Mouse (Mus musculus): ENCODE data around the gene Gss. TPM values are rescaled to one million over a fixed set of nuclear protein-coding genes. Genes with fewer than 3 reads are reported as not detected.

Gss gene
- polyA plus RNA-seq, 1 experiment from 2014 or later, result 15.9 TPM

GRCm38 (mm10) chr2:155590876-155591275 is 1.7 kb downstream of the Gss start:
- no peak overlapping the region for H3K27ac ChIP-seq (replicated peaks)
- H3K4me1 ChIP-seq, result peaks cover 17% of the 10 kb centered on the region
- H3K36me3 ChIP-seq, result no peaks in the 10 kb centered on the region
- WGBS, result 97% methylated on average over 2 of the region's 2 CpGs
- no peak overlapping the region for H3K4me2 ChIP-seq
- ATAC-seq (ENCODE audit: low FRiP score), result no peak
- H3K9me3 ChIP-seq (replicated peaks), result no peaks in the 10 kb centered on the region
- no peak overlapping the region for H3K4me3 ChIP-seq (replicated peaks)
- H3K27me3 ChIP-seq (replicated peaks), result peaks cover 3% of the 10 kb centered on the region
- no peak overlapping the region for H3K9ac ChIP-seq (replicated peaks)

GRCm38 (mm10) chr2:155589521-155589920 is 3.1 kb downstream of the Gss start:
- no peak for ATAC-seq (ENCODE audit: low FRiP score)
- H3K36me3 ChIP-seq, result no peaks in the 10 kb centered on the region
- no peak overlapping the region for H3K27ac ChIP-seq (replicated peaks)
- H3K9me3 ChIP-seq (replicated peaks), result no peaks in the 10 kb centered on the region
- H3K4me3 ChIP-seq (replicated peaks), result no peak overlapping the region
- H3K4me2 ChIP-seq, result no peak overlapping the region
- peaks cover 17% of the 10 kb centered on the region for H3K4me1 ChIP-seq
- H3K9ac ChIP-seq (replicated peaks), result no peak overlapping the region
- H3K27me3 ChIP-seq (replicated peaks), result no peaks in the 10 kb centered on the region
- 77% methylated on average over 6 of the region's 6 CpGs for WGBS

GRCm38 (mm10) chr2:155588136-155588535 is 4.5 kb downstream of the Gss start:
- no peak overlapping the region for H3K4me2 ChIP-seq
- H3K4me3 ChIP-seq (replicated peaks), result no peak overlapping the region
- H3K36me3 ChIP-seq, result no peaks in the 10 kb centered on the region
- H3K27me3 ChIP-seq (replicated peaks), result no peaks in the 10 kb centered on the region
- H3K9me3 ChIP-seq (replicated peaks), result no peaks in the 10 kb centered on the region
- no peak overlapping the region for H3K27ac ChIP-seq (replicated peaks)
- no peak overlapping the region for H3K9ac ChIP-seq (replicated peaks)
- 70% methylated on average over 3 of the region's 3 CpGs for WGBS
- peaks cover 17% of the 10 kb centered on the region for H3K4me1 ChIP-seq
- no peak for ATAC-seq (ENCODE audit: low FRiP score)

GRCm38 (mm10) chr2:155585486-155585885 is 7.1 kb downstream of the Gss start:
- no peak for ATAC-seq (ENCODE audit: low FRiP score)
- no peaks in the 10 kb centered on the region for H3K36me3 ChIP-seq
- no peak overlapping the region for H3K4me3 ChIP-seq (replicated peaks)
- H3K27me3 ChIP-seq (replicated peaks), result no peaks in the 10 kb centered on the region
- H3K9me3 ChIP-seq (replicated peaks), result no peaks in the 10 kb centered on the region
- H3K4me1 ChIP-seq, result no peaks in the 10 kb centered on the region
- H3K27ac ChIP-seq (replicated peaks), result no peak overlapping the region
- H3K9ac ChIP-seq (replicated peaks), result no peak overlapping the region
- WGBS, result 67% methylated on average over 10 of the region's 10 CpGs
- H3K4me2 ChIP-seq, result no peak overlapping the region

- WGBS, result 93% methylated on average over 9 of the region's 9 CpGs
- ATAC-seq (ENCODE audit: low FRiP score), result no peak
- Histone ChIP-seq H3K4me1 (no peaks in the 10 kb centered on the region), H3K4me2 (no peak overlapping the region), H3K36me3 (no peaks in the 10 kb centered on the region), H3K9ac (replicated peaks) (no peak overlapping the region), H3K27ac (replicated peaks) (no peak overlapping the region), H3K9me3 (replicated peaks) (no peaks in the 10 kb centered on the region), H3K4me3 (replicated peaks) (no peak overlapping the region), H3K27me3 (replicated peaks) (no peaks in the 10 kb centered on the region)
Observed at GRCm38 (mm10) chr2:155585082-155585481, 7.5 kb downstream of the Gss start.

GRCm38 (mm10) chr2:155583927-155584530 is 8.6 kb downstream of the Gss start:
- H3K4me1 ChIP-seq, result no peaks in the 10 kb centered on the region
- H3K27ac ChIP-seq (replicated peaks), result no peak overlapping the region
- H3K4me3 ChIP-seq (replicated peaks), result no peak overlapping the region
- WGBS, result 46% methylated on average over 5 of the region's 5 CpGs
- no peak overlapping the region for H3K9ac ChIP-seq (replicated peaks)
- H3K9me3 ChIP-seq (replicated peaks), result no peaks in the 10 kb centered on the region
- H3K4me2 ChIP-seq, result no peak overlapping the region
- H3K36me3 ChIP-seq, result no peaks in the 10 kb centered on the region
- H3K27me3 ChIP-seq (replicated peaks), result no peaks in the 10 kb centered on the region
- ATAC-seq (ENCODE audit: low FRiP score), result no peak

DNA sequence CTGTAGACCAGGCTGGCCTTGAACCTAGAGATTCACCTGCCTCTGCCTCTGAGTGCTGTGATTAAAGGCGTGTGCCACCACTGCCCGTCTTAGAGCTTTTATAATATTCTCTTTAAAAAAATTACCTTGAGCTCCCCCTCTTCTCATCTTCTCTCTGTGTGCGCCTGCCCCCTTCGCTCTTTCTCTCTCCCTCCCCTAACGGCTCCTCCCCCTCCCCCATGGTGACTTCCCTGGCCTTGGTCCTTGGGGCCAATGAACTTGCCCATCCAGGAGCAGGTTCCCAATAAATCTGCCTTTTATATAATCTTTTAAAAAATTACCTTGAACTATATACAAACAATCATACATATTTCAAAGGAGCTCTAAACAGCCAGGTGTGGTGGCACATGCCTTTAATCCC is 9.6 kb downstream of the Gss start:
- no peak overlapping the region for H3K4me3 ChIP-seq (replicated peaks)
- no peaks in the 10 kb centered on the region for H3K9me3 ChIP-seq (replicated peaks)
- no peaks in the 10 kb centered on the region for H3K27me3 ChIP-seq (replicated peaks)
- no peaks in the 10 kb centered on the region for H3K4me1 ChIP-seq
- no peak overlapping the region for H3K9ac ChIP-seq (replicated peaks)
- no peaks in the 10 kb centered on the region for H3K36me3 ChIP-seq
- WGBS, result 87% methylated on average over 5 of the region's 5 CpGs
- H3K4me2 ChIP-seq, result no peak overlapping the region
- no peak for ATAC-seq (ENCODE audit: low FRiP score)
- no peak overlapping the region for H3K27ac ChIP-seq (replicated peaks)

- H3K27ac ChIP-seq (replicated peaks), result no peak overlapping the region
- no peaks in the 10 kb centered on the region for H3K36me3 ChIP-seq
- no peak overlapping the region for H3K4me3 ChIP-seq (replicated peaks)
- H3K4me1 ChIP-seq, result no peaks in the 10 kb centered on the region
- no peaks in the 10 kb centered on the region for H3K27me3 ChIP-seq (replicated peaks)
- 83% methylated on average over 4 of the region's 4 CpGs for WGBS
- no peak overlapping the region for H3K4me2 ChIP-seq
- no peak overlapping the region for H3K9ac ChIP-seq (replicated peaks)
- H3K9me3 ChIP-seq (replicated peaks), result no peaks in the 10 kb centered on the region
- no peak for ATAC-seq (ENCODE audit: low FRiP score)
Observed at GRCm38 (mm10) chr2:155582384-155582995, 10.1 kb downstream of the Gss start.

DNA sequence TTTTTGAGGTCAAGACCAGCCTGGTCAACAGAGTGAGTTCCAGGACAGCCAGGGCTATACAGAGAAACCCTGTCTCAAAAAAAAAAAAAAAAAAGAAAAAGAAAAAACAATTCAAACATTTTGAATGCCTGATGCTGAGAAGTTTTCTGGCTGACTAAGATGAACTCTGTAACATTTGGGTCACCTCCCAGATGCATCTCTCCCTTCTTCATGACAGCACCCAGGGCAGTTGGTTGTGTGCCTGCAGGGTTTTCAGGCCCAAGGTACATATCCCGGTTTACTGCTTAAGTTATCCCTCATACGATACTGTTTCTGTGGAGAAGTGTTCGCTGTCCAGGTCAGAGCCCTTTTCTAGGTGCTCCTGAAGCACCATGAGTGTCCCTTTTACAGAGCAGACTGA is 12.3 kb downstream of the Gss start:
- Histone ChIP-seq H3K9me3 (replicated peaks) (no peaks in the 10 kb centered on the region), H3K9ac (replicated peaks) (no peak overlapping the region), H3K27me3 (replicated peaks) (no peaks in the 10 kb centered on the region), H3K4me1 (no peaks in the 10 kb centered on the region), H3K4me3 (replicated peaks) (no peak overlapping the region), H3K4me2 (no peak overlapping the region), H3K36me3 (peaks cover 10% of the 10 kb centered on the region; the same call in 1 of the 2 replicates), H3K27ac (replicated peaks) (no peak overlapping the region)
- no peak for ATAC-seq (ENCODE audit: low FRiP score)
- WGBS, result 90% methylated on average over 3 of the region's 3 CpGs

DNA sequence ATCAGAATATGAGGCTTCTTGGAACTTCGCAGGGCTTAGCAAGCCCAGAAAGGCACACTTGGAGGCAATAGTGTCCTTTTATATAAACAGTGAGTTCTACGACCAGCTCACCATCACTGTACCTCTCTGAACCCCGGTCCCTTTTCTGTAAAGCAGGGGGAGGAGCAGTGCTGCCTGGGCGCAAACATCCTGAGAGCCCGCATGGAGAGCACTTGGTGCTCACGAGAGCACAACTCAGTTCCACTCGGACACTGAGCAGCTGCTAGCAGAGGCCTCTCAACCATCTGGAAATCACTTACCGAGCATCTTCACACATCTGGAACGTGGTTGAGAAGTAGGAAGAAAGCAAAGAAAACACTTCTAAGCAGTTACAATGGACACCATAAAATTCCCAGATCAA is 16.0 kb downstream of the Gss start:
- Histone ChIP-seq H3K4me2 (no peak overlapping the region), H3K27me3 (replicated peaks) (no peaks in the 10 kb centered on the region), H3K9me3 (replicated peaks) (no peaks in the 10 kb centered on the region), H3K9ac (replicated peaks) (no peak overlapping the region), H3K36me3 (peaks cover 13% of the 10 kb centered on the region), H3K4me3 (replicated peaks) (no peak overlapping the region), H3K4me1 (no peaks in the 10 kb centered on the region), H3K27ac (replicated peaks) (no peak overlapping the region)
- ATAC-seq (ENCODE audit: low FRiP score), result no peak
- 79% methylated on average over 9 of the region's 9 CpGs for WGBS

DNA sequence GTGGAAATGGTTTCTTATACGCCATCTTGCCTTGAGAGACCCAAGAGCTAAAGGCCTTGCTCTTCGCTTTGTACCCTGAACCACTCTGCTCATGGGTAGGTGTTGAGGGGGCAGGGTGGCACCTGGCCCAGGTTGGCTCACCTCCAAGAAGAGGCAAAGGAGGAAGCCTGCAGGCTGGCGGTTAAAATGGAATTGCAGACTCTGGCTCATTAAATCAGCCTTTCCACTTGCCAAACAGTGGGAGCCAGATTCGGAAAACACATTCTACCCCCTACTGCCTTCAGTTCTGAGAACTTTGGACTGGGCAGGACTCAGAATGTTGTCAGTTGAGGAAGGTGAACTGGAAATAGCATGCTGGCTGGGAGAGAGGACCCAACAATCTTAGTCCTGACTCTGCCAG is 17.9 kb downstream of the Gss start:
- Histone ChIP-seq H3K36me3 (peaks cover 16% of the 10 kb centered on the region), H3K27me3 (replicated peaks) (no peaks in the 10 kb centered on the region), H3K4me1 (no peaks in the 10 kb centered on the region), H3K27ac (replicated peaks) (no peak overlapping the region), H3K9ac (replicated peaks) (no peak overlapping the region), H3K9me3 (replicated peaks) (no peaks in the 10 kb centered on the region), H3K4me3 (replicated peaks) (no peak overlapping the region), H3K4me2 (no peak overlapping the region)
- ATAC-seq (ENCODE audit: low FRiP score), result no peak
- 82% methylated on average over 4 of the region's 4 CpGs for WGBS

DNA sequence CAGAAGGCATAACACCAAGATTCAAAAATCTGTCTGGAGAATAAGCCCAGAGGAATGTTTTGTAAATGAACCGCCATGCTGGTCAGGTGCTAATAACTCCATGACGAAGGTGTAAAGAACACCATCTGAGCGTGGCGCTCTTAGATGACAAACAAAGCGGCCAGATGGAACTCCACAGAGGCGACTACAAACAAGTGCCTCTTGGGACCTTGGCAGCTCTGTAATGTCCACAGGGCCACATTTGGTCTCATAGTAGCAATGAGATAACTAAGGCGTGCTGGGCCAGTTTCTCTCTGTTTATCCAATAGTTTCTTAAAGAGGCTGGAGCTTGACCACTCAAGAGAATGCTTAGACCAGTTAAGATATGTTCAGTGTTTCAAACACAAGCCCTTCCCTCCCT is 18.6 kb downstream of the Gss start:
- H3K4me1 ChIP-seq, result 0 out of 2 replicates have a peak, but pooled peaks cover 3% of the 10 kb centered on the region
- no peak for ATAC-seq (ENCODE audit: low FRiP score)
- 92% methylated on average over 7 of the region's 7 CpGs for WGBS
- no peaks in the 10 kb centered on the region for H3K9me3 ChIP-seq (replicated peaks)
- H3K9ac ChIP-seq (replicated peaks), result no peak overlapping the region
- no peak overlapping the region for H3K4me2 ChIP-seq
- no peaks in the 10 kb centered on the region for H3K27me3 ChIP-seq (replicated peaks)
- H3K36me3 ChIP-seq, result peaks cover 16% of the 10 kb centered on the region
- H3K4me3 ChIP-seq (replicated peaks), result no peak overlapping the region
- H3K27ac ChIP-seq (replicated peaks), result no peak overlapping the region

All from neural tube, embryonic 15.5 days (tissue).